Mouse (Mus musculus): ENCODE measurements around the gene Pdzk1. TPM values are rescaled to one million over a fixed set of nuclear protein-coding genes. Genes with fewer than 3 reads are reported as not detected.
A peak's percentile ranks its signal among the peaks of the same experiment; 100 is the strongest.

The Pdzk1 gene
- polyA plus RNA-seq, 1 experiment from 2014 or later, result 33.5 TPM

DNA sequence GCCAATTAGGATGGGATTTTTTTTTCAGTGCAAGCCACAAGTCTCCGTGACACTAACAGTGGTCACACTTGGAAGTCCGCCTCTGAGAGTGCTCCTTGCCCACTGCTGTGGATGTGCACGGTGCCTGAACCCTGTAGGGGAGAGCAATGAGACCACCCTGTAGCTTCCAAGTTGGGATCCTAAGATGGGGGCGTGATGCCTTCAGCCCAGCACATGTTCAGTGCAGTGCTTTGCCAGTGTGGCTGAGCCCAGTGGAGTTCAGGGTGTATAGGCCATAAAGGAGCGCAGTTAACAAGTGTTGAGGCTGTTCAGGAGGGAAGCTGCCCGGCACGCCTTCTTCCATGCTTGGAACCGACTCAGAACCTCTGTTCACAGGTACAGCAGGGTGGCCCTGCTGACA, 39.5 kb downstream of the Pdzk1 start:
- Histone ChIP-seq H3K9ac (ENCODE audit: low read depth, low read length) (no peak overlapping the region), H3K27me3 (ENCODE audit: control insufficient read depth, insufficient read depth, low read depth, low read length) (no peaks in the 10 kb centered on the region), H3K4me3 (ENCODE audit: low read depth, low read length) (no peak overlapping the region), H3K36me3 (ENCODE audit: control insufficient read depth, insufficient read depth) (peaks cover 12% of the 10 kb centered on the region), H3K9me3 (replicated peaks; ENCODE audit: control insufficient read depth, low read length) (no peaks in the 10 kb centered on the region), H3K4me1 (ENCODE audit: control insufficient read depth, low read depth, low read length) (no peaks in the 10 kb centered on the region), H3K27ac (ENCODE audit: low read length) (no peak overlapping the region), H3K4me2 (ENCODE audit: low read depth, low read length) (no peak overlapping the region)
- 81% methylated on average over 8 of the region's 8 CpGs for WGBS (ENCODE audit: insufficient replicate concordance)
- ATAC-seq (ENCODE audit: low read depth), result no peak

- Histone ChIP-seq H3K9ac (ENCODE audit: low read depth, low read length) (no peak overlapping the region), H3K27me3 (ENCODE audit: control insufficient read depth, insufficient read depth, low read depth, low read length) (no peaks in the 10 kb centered on the region), H3K9me3 (replicated peaks; ENCODE audit: control insufficient read depth, low read length) (no peaks in the 10 kb centered on the region), H3K4me2 (ENCODE audit: low read depth, low read length) (no peak overlapping the region), H3K4me3 (ENCODE audit: low read depth, low read length) (no peak overlapping the region), H3K27ac (ENCODE audit: low read length) (no peak overlapping the region), H3K36me3 (ENCODE audit: control insufficient read depth, insufficient read depth) (peaks cover 16% of the 10 kb centered on the region), H3K4me1 (ENCODE audit: control insufficient read depth, low read depth, low read length) (no peaks in the 10 kb centered on the region)
- ATAC-seq (ENCODE audit: low read depth), result no peak
- WGBS (ENCODE audit: insufficient replicate concordance), result 84% methylated on average over 7 of the region's 7 CpGs
Observed at GRCm38 (mm10) chr3:96869091-96869490, 40.0 kb downstream of the Pdzk1 start.

DNA sequence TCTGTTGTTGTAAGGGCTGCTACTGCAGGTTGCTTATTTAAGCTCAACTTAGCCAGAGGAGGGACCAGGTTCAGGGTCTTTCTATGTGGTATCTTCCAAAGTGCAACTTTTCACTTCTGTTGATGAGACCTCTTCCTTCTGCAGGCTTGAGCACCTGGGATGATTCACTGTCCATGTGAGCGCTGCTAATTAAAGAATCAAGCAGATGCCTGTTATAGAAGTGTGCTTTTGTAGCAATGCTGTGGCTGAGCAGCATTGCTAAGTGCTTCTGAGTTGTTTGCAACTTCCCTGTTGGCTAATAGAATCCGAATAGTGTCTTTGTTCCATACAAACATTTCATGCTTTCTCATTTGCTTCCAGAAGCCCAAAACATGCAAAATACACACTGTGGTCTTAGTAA, 41.2 kb downstream of the Pdzk1 start:
- H3K36me3 ChIP-seq (ENCODE audit: control insufficient read depth, insufficient read depth), result peaks cover 16% of the 10 kb centered on the region
- no peaks in the 10 kb centered on the region for H3K4me1 ChIP-seq (ENCODE audit: control insufficient read depth, low read depth, low read length)
- H3K27me3 ChIP-seq (ENCODE audit: control insufficient read depth, insufficient read depth, low read depth, low read length), result no peaks in the 10 kb centered on the region
- no peak for ATAC-seq (ENCODE audit: low read depth)
- 78% methylated on average over 2 of the region's 2 CpGs for WGBS (ENCODE audit: insufficient replicate concordance)
- H3K4me2 ChIP-seq (ENCODE audit: low read depth, low read length), result no peak overlapping the region
- no peak overlapping the region for H3K4me3 ChIP-seq (ENCODE audit: low read depth, low read length)
- H3K9me3 ChIP-seq (replicated peaks; ENCODE audit: control insufficient read depth, low read length), result no peaks in the 10 kb centered on the region
- H3K9ac ChIP-seq (ENCODE audit: low read depth, low read length), result no peak overlapping the region
- H3K27ac ChIP-seq (ENCODE audit: low read length), result no peak overlapping the region

- Histone ChIP-seq H3K9me3 (replicated peaks; ENCODE audit: control insufficient read depth, low read length) (no peaks in the 10 kb centered on the region), H3K4me2 (ENCODE audit: low read depth, low read length) (no peak overlapping the region), H3K4me1 (ENCODE audit: control insufficient read depth, low read depth, low read length) (no peaks in the 10 kb centered on the region), H3K27ac (ENCODE audit: low read length) (no peak overlapping the region), H3K9ac (ENCODE audit: low read depth, low read length) (no peak overlapping the region), H3K4me3 (ENCODE audit: low read depth, low read length) (no peak overlapping the region), H3K36me3 (ENCODE audit: control insufficient read depth, insufficient read depth) (peaks cover 16% of the 10 kb centered on the region), H3K27me3 (ENCODE audit: control insufficient read depth, insufficient read depth, low read depth, low read length) (no peaks in the 10 kb centered on the region)
- 68% methylated on average over 8 of the region's 8 CpGs for WGBS (ENCODE audit: insufficient replicate concordance)
- no peak for ATAC-seq (ENCODE audit: low read depth)
Observed at GRCm38 (mm10) chr3:96871070-96871469, 42.0 kb downstream of the Pdzk1 start.

DNA sequence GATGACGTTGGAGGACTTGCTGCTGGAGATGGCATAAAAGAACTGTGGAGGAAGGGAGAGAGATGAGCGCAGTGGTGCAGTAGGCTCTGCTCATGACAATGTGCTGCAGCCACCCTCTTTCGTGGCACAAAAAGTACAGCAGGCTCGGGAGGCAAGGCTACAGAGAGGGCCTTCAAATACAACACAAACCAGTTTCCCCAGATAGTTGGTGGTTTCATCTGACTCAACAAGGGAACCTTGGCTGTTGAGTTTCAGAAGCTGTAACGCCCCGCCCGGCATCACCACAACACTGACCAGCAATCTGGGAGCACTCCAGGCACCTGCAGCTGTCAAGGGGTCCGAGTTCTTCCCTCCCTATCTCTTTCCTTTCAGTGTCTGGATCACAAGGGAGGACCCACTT, 43.4 kb downstream of the Pdzk1 start:
- Histone ChIP-seq H3K4me1 (ENCODE audit: control insufficient read depth, low read depth, low read length) (no peaks in the 10 kb centered on the region), H3K36me3 (ENCODE audit: control insufficient read depth, insufficient read depth) (peaks cover 16% of the 10 kb centered on the region), H3K9me3 (replicated peaks; ENCODE audit: control insufficient read depth, low read length) (no peaks in the 10 kb centered on the region), H3K4me3 (ENCODE audit: low read depth, low read length) (no peak overlapping the region), H3K9ac (ENCODE audit: low read depth, low read length) (no peak overlapping the region), H3K27ac (ENCODE audit: low read length) (no peak overlapping the region), H3K4me2 (ENCODE audit: low read depth, low read length) (no peak overlapping the region), H3K27me3 (ENCODE audit: control insufficient read depth, insufficient read depth, low read depth, low read length) (no peaks in the 10 kb centered on the region)
- WGBS (ENCODE audit: insufficient replicate concordance), result 77% methylated on average over 8 of the region's 8 CpGs
- ATAC-seq (ENCODE audit: low read depth), result no peak

DNA sequence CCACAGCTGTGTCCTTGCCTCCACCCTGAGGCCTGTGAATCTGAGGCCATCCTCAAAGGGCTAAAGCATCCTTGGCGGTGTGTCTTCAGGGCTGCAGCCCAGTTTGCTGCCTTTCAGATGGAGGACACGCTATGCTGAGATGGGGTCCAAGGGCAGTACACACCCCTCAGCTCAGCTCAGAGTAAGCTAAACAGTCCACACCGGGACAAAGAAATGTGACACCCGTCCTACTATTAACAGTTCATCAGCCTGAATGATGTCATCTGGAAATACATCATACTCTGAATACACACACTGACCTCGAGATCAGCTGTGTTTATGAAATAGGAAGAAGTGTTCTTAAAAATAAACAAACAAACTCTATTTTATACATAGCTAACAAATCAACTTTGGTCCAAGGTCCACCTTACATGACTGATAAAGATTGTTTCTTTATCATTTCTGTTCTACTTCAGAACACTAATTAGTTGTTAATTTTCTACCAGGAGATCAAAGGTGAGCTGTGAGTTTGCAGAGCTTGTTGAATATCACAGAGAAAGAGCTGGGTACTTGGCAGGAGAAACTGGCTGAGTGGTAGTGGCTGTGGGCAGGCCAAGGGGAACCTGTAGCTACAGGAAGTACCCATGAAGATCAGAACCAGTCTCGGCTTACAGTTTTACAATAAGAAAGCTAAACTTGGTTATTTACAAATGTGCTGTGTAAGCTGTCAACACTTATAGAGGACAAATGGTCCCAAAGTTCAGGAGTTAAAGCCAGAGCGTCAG, 45.9 kb downstream of the Pdzk1 start:
- WGBS (ENCODE audit: insufficient replicate concordance), result 67% methylated on average over 7 of the region's 7 CpGs
- Histone ChIP-seq H3K4me2 (ENCODE audit: low read depth, low read length) (no peak overlapping the region), H3K36me3 (ENCODE audit: control insufficient read depth, insufficient read depth) (peaks cover 16% of the 10 kb centered on the region)

GRCm38 (mm10) chr3:96879536-96879935, 50.5 kb downstream of the Pdzk1 start:
- peaks cover 3% of the 10 kb centered on the region for H3K36me3 ChIP-seq (ENCODE audit: control insufficient read depth, insufficient read depth)

More for the DNA sequence above, 45.9 kb downstream of the Pdzk1 start:
- Histone ChIP-seq H3K27me3 (ENCODE audit: control insufficient read depth, insufficient read depth, low read depth, low read length) (no peaks in the 10 kb centered on the region), H3K4me3 (ENCODE audit: low read depth, low read length) (no peak overlapping the region), H3K27ac (ENCODE audit: low read length) (no peak overlapping the region), H3K4me1 (ENCODE audit: control insufficient read depth, low read depth, low read length) (no peaks in the 10 kb centered on the region), H3K9me3 (replicated peaks; ENCODE audit: control insufficient read depth, low read length) (no peaks in the 10 kb centered on the region), H3K9ac (ENCODE audit: low read depth, low read length) (no peak overlapping the region)
- 0 out of 2 replicates have a peak, but pooled peaks have one; percentile 24 for ATAC-seq (ENCODE audit: low read depth)

DNA sequence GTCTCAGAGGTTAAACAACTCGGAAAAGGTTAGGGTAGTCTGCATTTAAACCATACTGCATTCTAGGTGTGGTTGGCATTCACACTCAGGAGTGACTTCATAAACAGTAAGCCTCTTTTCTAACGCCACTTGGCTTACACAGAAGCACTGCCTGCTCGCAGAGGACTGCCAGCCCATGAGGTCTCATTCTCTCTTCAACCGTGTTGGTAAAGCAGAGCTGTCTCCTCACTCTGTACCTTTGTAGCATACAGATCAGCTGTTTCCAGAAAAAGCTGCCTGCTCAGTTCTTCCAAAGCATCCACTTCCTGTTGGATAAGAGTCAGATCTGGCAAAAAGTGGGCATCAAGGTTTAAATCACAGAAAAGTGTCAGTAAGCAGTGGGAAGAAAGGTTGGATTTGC, 51.3 kb downstream of the Pdzk1 start:
- H3K9me3 ChIP-seq (replicated peaks; ENCODE audit: control insufficient read depth, low read length), result no peaks in the 10 kb centered on the region
- 73% methylated on average over 4 of the region's 4 CpGs for WGBS (ENCODE audit: insufficient replicate concordance)
- H3K27me3 ChIP-seq (ENCODE audit: control insufficient read depth, insufficient read depth, low read depth, low read length), result no peaks in the 10 kb centered on the region
- no peak overlapping the region for H3K4me3 ChIP-seq (ENCODE audit: low read depth, low read length)
- H3K27ac ChIP-seq (ENCODE audit: low read length), result no peak overlapping the region
- H3K9ac ChIP-seq (ENCODE audit: low read depth, low read length), result no peak overlapping the region
- peaks cover 3% of the 10 kb centered on the region for H3K36me3 ChIP-seq (ENCODE audit: control insufficient read depth, insufficient read depth)
- no peak for ATAC-seq (ENCODE audit: low read depth)
- no peaks in the 10 kb centered on the region for H3K4me1 ChIP-seq (ENCODE audit: control insufficient read depth, low read depth, low read length)
- no peak overlapping the region for H3K4me2 ChIP-seq (ENCODE audit: low read depth, low read length)

More at GRCm38 (mm10) chr3:96879536-96879935, 50.5 kb downstream of the Pdzk1 start:
- no peaks in the 10 kb centered on the region for H3K9me3 ChIP-seq (replicated peaks; ENCODE audit: control insufficient read depth, low read length)
- 77% methylated on average over 9 of the region's 9 CpGs for WGBS (ENCODE audit: insufficient replicate concordance)
- H3K27me3 ChIP-seq (ENCODE audit: control insufficient read depth, insufficient read depth, low read depth, low read length), result no peaks in the 10 kb centered on the region
- H3K9ac ChIP-seq (ENCODE audit: low read depth, low read length), result no peak overlapping the region
- no peaks in the 10 kb centered on the region for H3K4me1 ChIP-seq (ENCODE audit: control insufficient read depth, low read depth, low read length)
- no peak overlapping the region for H3K4me2 ChIP-seq (ENCODE audit: low read depth, low read length)
- ATAC-seq (ENCODE audit: low read depth), result no peak
- no peak overlapping the region for H3K27ac ChIP-seq (ENCODE audit: low read length)
- no peak overlapping the region for H3K4me3 ChIP-seq (ENCODE audit: low read depth, low read length)

DNA sequence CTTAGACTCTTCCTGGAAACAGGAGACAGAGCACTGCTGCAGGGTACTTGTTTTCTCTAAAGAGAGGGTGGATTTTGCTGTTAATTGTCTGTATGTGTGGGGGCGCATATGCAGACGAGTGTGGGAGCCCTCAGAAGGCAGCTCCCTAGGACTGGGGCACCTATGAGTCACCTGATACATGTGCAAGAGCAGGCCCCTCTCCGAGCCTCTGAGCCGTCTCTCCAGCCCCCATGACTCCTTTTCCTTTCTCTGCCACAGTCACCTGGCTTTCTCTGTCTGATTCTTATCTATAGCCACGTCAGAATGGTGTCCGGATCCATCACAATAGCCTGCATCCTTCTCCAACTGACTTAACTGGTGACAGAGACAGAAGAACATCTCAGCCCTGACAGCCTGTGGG, 52.5 kb downstream of the Pdzk1 start:
- H3K4me1 ChIP-seq (ENCODE audit: control insufficient read depth, low read depth, low read length), result no peaks in the 10 kb centered on the region
- no peak overlapping the region for H3K4me2 ChIP-seq (ENCODE audit: low read depth, low read length)
- WGBS (ENCODE audit: insufficient replicate concordance), result 71% methylated on average over 6 of the region's 6 CpGs
- no peak overlapping the region for H3K27ac ChIP-seq (ENCODE audit: low read length)
- no peaks in the 10 kb centered on the region for H3K27me3 ChIP-seq (ENCODE audit: control insufficient read depth, insufficient read depth, low read depth, low read length)
- H3K9me3 ChIP-seq (replicated peaks; ENCODE audit: control insufficient read depth, low read length), result no peaks in the 10 kb centered on the region
- ATAC-seq (ENCODE audit: low read depth), result no peak
- H3K4me3 ChIP-seq (ENCODE audit: low read depth, low read length), result no peak overlapping the region
- H3K9ac ChIP-seq (ENCODE audit: low read depth, low read length), result no peak overlapping the region
- peaks cover 3% of the 10 kb centered on the region for H3K36me3 ChIP-seq (ENCODE audit: control insufficient read depth, insufficient read depth)

Data from liver, embryonic 16.5 days (tissue).